Mouse (Mus musculus): ENCODE results near the gene Ikzf2.

DNA sequence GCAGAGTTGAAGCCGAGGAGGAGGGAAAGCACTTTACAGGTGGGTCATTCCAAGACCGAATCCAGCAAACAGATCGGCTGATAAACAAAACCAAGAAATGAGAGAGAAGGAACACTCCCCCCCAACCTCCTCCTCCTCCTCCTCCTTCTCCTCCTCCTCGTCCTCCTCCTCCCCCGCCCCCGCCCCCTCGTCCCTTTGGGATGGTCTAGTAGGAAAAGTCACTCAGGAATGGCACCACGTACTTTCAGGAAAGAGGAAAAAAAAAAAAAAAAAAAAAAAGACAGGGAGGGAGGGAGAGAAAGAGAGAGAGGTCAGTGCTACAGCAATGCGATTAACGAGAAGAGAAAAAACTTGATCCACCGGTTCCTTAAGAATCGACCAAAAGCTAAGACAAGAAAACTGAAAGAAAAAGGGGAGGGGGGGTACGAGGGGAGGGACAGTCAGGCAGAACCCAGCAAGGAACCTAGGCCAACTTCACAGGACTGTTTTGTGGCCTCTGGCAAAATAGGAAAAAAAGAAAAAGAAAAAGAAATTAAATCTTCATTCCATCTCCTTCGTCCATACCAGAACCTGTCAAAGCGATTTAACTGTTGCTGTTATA, 1.1 kb downstream of the Ikzf2 start:
- TF ChIP-seq CTCF (IDR thresholded peaks at IDR 0.05; ENCODE audit: control insufficient read depth, insufficient read depth, insufficient read length) (no peak), MAX (IDR thresholded peaks at IDR 0.05) (no peak), USF1 (IDR thresholded peaks at IDR 0.05; ENCODE audit: low read depth) (no peak), MYOD1 (IDR thresholded peaks at IDR 0.05; ENCODE audit: control insufficient read depth, insufficient read length, low read depth) (no peak), MYOG (IDR thresholded peaks at IDR 0.05; ENCODE audit: control insufficient read depth, extremely low read depth, insufficient read length) (no peak), CEBPB (IDR thresholded peaks at IDR 0.05; ENCODE audit: low read depth) (no peak), FOSL1 (IDR thresholded peaks at IDR 0.05; ENCODE audit: insufficient read depth, low read length, poor library complexity, severe bottlenecking) (no peak)

Data from C2C12 (cell line).